Mouse (Mus musculus): ENCODE data around the gene Tbxa2r.

Tbxa2r gene

DNA sequence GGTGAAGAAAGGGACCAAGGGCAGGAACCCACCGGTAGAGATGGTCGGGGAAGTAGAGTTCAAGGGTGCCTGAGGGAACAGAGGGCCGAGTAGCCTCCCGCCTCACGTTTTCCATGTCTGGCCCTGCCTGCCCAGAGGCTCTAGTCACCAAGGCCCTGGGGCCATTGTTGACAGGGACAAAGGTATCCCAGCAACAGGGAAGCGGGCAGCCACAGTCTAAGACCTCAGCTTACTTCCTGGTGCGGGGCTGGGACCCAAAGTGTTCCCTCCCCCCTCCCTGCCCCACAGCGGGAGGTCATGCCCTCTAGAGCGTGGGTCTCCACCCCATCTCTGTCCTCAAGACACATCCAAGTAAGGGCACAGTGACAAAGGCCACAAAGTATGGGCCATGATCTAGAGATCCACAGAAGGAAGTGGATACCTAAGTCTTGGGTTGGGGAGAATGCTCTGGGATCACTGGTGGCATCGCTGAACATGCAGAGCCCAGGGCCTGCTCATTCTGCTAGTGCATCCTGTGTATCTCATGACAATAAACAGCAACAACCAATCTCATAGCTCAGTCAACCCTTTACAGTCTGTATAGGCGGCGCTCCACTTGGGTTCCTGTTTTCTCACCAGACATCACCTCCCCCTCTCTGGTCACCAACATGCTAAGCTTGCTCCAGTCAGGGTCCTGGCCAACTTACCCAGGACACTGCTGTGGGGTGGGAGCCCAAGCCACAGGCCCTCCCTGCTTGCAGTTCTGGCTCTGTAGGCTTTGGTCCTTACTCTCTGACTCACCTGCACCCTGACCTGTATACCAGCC, 37.3 kb downstream of the Tbxa2r start, which contains the start of gene 4930404N11Rik:
Gene 4930404N11Rik, minus strand, starts transcription at position 145 of the 805 bp plus-strand sequence.
- peak; percentile 52 for DNase-seq (ENCODE audit: low spot score)

DNA sequence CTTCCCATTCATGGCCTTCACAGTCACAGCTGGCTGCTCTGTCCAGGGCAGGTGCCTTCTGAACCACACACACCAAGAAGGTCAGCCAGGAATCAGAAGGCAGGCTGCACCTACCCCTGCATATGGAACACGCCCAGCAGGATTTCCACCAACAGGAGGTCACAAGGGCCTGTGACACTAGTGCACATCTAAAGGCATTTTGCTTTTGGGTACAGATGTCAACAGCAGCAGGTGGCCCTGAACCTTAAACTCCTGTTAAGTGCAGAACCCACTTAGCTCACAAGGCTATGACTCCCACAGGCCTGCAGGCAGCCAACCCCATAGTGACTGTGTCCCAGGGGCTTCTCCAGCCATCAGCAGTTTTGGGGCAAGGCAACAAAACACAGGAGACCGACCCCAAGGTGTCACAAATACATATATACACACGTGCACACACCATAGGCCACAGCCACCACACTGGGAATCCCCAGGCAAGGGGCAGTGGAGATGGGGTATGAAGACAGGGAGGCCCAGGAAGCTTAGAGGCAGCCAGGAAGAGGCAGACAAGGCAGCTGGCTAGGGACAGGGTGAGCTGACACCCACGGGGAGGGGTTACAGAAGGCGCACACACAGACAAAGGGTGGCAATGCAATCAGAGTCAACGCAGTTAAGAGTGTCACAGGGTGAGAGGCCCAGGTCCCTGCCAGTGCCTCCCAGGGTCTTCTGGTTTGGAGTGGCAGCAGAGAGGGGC, 38.1 kb downstream of the Tbxa2r start:
- DNase-seq (ENCODE audit: low spot score), result peak; percentile 50

DNA sequence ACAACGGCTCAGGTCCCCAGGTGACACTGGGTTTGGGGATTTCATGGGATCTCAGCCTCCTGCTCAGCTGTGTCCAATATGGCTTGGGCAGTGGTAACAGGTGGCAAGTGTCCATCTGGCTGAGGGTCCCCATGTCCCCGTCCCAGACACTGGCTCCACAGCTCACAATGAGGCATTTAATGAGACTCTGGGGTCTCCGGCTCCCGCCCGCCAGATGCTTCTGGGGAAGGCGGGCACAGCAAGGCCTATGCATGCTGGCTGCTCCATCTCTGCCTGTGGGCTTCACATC, 38.6 kb downstream of the Tbxa2r start:
- DNase-seq (ENCODE audit: low spot score), result no peak

GRCm38 (mm10) chr10:81375322-81375721, 46.8 kb downstream of the Tbxa2r start:
- no peak for DNase-seq (ENCODE audit: low spot score)

DNA sequence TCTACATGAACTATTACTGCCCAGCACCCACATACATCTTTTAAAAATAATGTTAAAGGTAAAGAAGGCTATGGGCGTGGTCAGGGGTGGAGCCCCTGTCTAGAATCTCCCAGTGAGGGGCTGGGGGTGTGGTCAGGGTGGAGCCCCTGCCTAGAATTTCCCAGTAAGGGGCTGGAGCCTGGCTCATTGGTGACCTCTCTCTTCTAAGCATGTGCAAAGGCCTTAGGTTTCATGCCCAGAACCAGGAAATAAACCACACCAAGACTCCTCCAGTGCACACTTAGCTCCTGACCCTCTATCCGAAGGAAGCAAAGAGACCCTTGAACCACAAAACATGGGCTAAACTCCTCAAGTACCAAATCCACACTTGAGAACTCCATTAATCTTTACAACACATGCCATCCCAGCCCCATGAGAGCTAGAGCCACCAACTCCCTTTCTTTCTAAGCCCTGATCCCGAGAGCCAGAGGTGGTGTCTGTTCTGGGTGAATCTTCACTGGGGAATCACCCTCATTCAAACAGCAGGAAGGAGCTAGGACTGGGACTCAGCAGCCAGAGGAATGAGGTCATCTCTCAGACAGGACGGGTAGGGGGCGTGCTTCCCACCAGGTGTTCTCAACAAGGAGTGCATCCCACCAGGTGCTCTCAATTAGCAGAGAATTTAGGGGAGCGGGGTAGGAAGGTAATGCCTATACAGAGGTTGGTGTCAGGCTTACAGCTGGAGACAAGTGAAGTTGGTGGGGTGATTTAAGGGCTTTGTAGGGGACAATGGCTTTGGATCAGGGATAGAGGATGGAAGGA, 48.2 kb downstream of the Tbxa2r start:
- peak; percentile 71 for DNase-seq (ENCODE audit: low spot score)

- peak; percentile 30 for DNase-seq (ENCODE audit: low spot score)
These were observed 48.8 kb downstream of the Tbxa2r start for GRCm38 (mm10) chr10:81377362-81377664.

DNA sequence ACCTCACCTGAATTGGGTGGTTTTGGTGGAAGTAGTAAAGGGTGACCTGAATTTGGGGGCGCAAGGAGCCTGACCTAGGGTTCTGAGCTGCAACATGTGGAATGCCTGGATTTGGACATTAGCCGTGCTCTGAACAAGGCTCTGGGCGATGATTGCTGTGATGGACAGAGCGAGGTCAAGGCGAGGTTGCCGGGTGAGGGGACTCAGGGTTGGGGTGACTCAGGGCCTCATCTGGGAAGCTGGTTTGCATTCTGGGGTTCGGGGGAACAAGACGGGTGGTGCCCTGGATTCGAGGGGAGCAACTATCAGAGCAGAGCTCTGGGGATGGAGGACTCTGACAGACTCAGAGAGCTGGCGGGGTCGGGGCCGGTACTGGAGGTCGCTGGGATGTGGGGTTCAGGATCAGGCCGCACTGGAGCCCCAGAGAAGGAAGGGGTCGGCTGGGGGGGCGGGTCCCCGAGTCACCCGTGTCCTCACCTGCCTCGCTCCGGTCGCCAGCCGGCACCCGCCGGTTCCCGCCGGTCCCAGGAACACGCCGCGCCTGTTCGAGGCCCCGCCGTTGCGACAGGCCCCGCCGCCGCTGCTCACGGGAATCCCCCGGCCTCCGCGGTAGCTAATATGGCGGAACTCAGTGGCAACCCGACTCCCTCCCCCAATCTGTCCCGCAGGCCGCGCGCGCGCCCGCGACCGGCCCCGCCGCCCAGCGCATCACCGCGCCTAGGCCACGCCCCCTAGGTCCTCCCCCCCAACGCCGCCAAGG, 49.4 kb downstream of the Tbxa2r start, which contains the start of gene Fzr1:
Gene Fzr1, minus strand, starts transcription at position 724 of the 760 bp plus-strand sequence.
- peak; percentile 48 for DNase-seq (ENCODE audit: low spot score)

DNA sequence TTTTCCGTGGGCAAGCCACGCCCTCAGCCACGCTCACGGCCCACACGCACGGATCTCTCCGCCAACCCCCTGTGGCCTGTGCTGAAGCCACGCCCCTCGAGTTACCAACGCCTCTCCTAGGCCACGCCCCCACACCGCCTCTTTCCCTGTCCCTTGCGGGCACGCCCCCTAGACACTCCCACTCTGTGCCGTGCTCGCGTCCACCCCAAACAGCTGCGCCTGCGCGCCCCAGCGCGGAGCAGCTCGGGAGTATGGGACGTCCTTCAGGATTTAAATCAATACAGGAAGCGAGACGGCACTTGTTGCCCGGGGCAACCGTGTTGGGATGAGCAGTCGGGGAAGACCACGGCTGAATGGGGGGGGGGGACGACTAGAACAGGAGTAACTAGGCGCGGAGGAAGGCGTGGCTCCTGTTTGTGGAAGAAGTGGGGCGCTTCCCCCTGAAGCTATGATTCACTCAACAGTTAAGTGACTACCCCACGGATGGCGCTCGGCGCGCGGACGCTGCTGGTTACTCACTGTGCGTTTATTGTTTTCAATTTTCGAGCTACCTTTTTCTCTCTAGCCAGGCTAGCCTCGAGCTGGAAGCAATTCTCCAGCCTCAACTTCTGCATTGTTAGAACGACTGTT, 50.1 kb downstream of the Tbxa2r start:
- peak; percentile 100 for DNase-seq (ENCODE audit: low spot score)

DNA sequence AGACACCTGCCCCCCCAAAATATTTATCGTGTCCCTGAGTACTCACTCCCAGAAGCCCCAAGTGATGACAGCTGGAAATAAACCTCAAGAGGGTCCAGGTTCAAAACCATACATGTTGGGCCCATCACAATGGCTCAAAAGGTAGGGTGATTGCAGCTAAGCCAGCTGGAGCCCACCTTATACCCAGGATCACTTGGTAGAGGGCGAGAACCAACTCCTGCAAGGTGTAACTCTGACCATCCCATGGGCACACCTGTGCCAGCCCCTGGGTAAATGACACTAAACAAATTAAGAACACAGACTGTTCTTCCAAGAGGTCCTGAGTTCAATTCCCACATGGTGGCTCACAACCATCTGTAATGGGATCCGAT, 50.6 kb downstream of the Tbxa2r start:
- no peak for DNase-seq (ENCODE audit: low spot score)

- DNase-seq (ENCODE audit: low spot score), result no peak
These were observed 51.4 kb downstream of the Tbxa2r start for GRCm38 (mm10) chr10:81379809-81380378.

DNA sequence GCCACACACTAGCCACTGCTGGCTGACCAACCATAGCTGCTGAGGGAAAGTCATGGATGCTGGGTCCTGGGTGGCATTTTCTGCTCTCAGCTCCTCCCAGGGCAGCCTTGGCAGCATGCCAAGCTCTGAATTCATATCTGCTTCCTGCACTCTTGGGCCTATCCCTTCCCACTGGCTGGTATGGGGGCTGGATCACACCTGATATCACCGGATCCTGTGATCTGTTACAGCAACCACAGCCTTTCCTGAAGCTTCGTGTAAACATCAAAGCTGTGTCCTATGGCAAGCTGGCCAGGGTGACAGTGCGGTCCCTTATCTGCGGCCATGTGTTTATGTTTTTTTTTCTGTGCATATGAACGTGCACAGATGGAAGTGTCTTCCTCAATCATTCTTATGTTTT, 53.5 kb downstream of the Tbxa2r start:
- DNase-seq (ENCODE audit: low spot score), result no peak

DNA sequence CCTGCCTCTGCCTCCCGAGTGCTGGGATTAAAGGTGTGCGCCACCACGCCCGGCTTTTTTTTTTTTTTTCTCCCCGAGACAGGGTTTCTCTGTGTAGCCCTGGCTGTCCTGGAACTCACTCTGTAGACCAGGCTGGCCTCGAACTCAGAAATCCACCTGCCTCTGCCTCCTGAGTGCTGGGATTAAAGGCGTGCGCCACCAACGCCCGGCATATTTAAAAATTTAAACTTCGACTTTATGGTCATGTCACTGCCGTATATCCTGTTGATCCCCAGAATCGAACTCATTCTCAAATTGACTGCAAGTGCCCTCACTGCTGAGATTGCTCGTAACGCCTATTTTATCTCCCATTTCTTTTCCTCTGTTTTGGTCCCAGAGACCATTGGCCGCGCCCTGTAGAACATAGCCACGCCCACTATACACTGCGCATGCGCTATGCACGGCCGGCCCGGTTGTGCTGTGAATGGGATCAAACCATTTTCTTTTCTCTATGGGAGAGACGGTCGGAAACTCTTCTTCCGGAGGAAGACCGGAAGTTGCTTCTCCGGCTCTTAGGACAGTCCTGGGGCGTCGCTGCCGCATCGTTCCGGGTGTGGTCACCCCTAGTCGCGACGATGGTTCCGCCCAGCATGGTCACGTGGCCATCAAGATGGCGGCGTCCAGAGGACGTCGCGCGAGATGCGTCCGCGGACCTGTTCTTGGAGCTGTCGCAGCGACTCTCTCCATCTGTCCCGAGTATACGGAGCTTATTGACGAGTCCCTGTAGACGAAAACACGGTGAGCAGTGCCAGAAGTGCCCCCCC, 55.5 kb downstream of the Tbxa2r start, which contains the start of the genes Dohh and Gm48551:
Gene Dohh, plus strand, starts transcription at position 627 of the 803 bp plus-strand sequence.
Gene Gm48551, plus strand, starts transcription at position 665 of the 803 bp plus-strand sequence.
- DNase-seq (ENCODE audit: low spot score), result peak; percentile 99

DNA sequence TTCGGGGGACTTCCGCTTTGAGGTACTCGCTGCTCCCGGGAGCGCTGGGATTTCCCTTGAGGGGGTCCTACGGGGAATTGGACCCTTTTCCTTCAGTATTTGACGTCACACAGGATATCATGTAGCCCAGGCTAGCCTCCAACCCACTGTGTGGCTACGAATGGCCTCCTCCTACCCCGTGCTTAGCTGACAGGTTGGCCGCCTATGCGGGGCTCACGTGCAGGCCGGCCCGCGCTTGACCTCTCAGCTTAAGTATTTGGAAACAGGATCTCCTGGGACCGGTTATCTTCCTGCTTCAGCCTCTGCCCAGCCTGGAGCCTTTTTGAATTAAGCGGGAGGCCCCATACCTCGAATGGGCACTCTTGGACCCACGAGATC, 56.1 kb downstream of the Tbxa2r start:
- peak; percentile 60 for DNase-seq (ENCODE audit: low spot score)
